Mouse (Mus musculus) stomach, postnatal 0 days (tissue): ENCODE results near the gene Olfr1333.

Source experiments
- CTCF ChIP-seq: IDR thresholded peaks from 2 replicates; pipeline ENCODE4 v1.5.1; 2016; ENCODE audit warnings: antibody characterized with exemption, low read depth, mild to moderate bottlenecking, moderate library complexity
- EP300 ChIP-seq: optimal IDR thresholded peaks from 2 replicates; pipeline ENCODE3; 2016; ENCODE audit warnings: antibody characterized with exemption

DNA sequence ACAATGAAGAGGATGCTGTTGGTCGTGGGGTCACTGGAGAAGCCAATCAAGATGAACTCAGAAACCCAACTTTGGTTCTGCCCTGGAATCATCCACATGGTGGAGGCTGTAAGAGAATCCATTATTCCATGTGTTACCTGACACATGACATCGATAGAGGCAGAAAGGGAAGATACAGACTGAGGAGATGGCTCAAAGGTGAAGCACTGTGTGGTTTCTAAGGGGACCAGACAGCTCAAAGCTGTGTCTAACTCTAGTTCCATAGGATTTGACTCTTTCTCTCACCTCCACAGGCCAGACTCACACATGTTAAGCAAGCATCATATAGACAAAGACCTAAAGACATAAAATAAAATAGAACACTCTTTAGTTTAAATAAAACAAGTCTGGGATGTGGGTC lies 53.6 kb downstream of the Olfr1333 start, which contains the start of gene Olfr1337:
- TF ChIP-seq EP300, result no peak
- TF ChIP-seq CTCF, result no peak
